Mouse (Mus musculus): ENCODE results near the gene Gstt4.
"Not testable (repeated sequence)": the region's sequence is repeated elsewhere in the genome, so short reads cannot be mapped to it uniquely, and the experiment has no call there.

- TF ChIP-seq POLR2A (IDR thresholded peaks at IDR 0.05; ENCODE audit: borderline replicate concordance, low read depth, low read length); CTCF (IDR thresholded peaks at IDR 0.05; ENCODE audit: low read depth, low read length): not testable (repeated sequence)
Measured at GRCm38 (mm10) chr10:75767756-75768155, 54.6 kb downstream of the Gstt4 start.
